Mouse (Mus musculus) liver, embryonic 16.5 days (tissue): Measurements from ENCODE around the gene Cdc45. TPM values are rescaled to one million over a fixed set of nuclear protein-coding genes. Genes with fewer than 3 reads are reported as not detected.

Source experiments
- polyA plus RNA-seq: library from polyadenylated mRNA; unstranded; fragments of >200 nt; fragmentation: Nextera tagmentation; extraction: Ambion mirVana; gene quantifications from 2 replicates; pipeline ENCODE4 v1.2.1, GENCODE M21; 2015

Cdc45 gene
- polyA plus RNA-seq, 1 experiment from 2014 or later = 33.6 TPM

Other genes with a start within 250 kb of the Cdc45 start
- 0.07 TPM in 1 of 2 replicates, not detected in the other for gene Tbx1, start 221.3 kb downstream of the Cdc45 start, polyA plus RNA-seq
- gene Gp1bb, start 189.6 kb downstream of the Cdc45 start, polyA plus RNA-seq = 13.9 and 18.2 TPM in 2 replicates
- gene Gm49601, start 185.6 kb downstream of the Cdc45 start, polyA plus RNA-seq = 0.28 and 0.55 TPM in 2 replicates
- gene Sept5, start 182.0 kb downstream of the Cdc45 start, polyA plus RNA-seq = 3.0 and 4.2 TPM in 2 replicates
- 8.4 and 9.8 TPM in 2 replicates for gene Cldn5, start 35.1 kb downstream of the Cdc45 start, polyA plus RNA-seq
- 37.0 and 38.2 TPM in 2 replicates for gene Ufd1, start 208 bp downstream of the Cdc45 start, polyA plus RNA-seq
- 16.4 and 18.1 TPM in 2 replicates for gene 2510002D24Rik, start 24.6 kb upstream of the Cdc45 start, polyA plus RNA-seq
- not detected in 2 replicates for gene Gm28539, start 24.6 kb upstream of the Cdc45 start, polyA plus RNA-seq
- gene Mrpl40, start 64.9 kb upstream of the Cdc45 start, polyA plus RNA-seq = 46.4 and 51.8 TPM in 2 replicates
- 2.2 and 3.0 TPM in 2 replicates for gene Hira, start 65.0 kb upstream of the Cdc45 start, polyA plus RNA-seq